Mouse (Mus musculus): ENCODE data around the gene Moap1. TPM values are rescaled to one million over a fixed set of nuclear protein-coding genes. Genes with fewer than 3 reads are reported as not detected.

Gene Moap1
- polyA plus RNA-seq, 1 experiment from 2014 or later: 81.3 TPM

- no peaks in the 10 kb centered on the region for H3K36me3 ChIP-seq (ENCODE audit: control insufficient read depth, insufficient read depth, low read length)
- no peak overlapping the region for H3K4me2 ChIP-seq (ENCODE audit: low read length)
- no peak overlapping the region for H3K27ac ChIP-seq (ENCODE audit: low read depth, low read length)
- peaks cover 42% of the 10 kb centered on the region for H3K4me1 ChIP-seq (ENCODE audit: control insufficient read depth, insufficient read depth, low read depth, low read length)
- H3K4me3 ChIP-seq (ENCODE audit: low read length): no peak overlapping the region
- no peaks in the 10 kb centered on the region for H3K27me3 ChIP-seq (replicated peaks; ENCODE audit: control insufficient read depth, insufficient read depth, low read length)
- no peaks in the 10 kb centered on the region for H3K9me3 ChIP-seq (ENCODE audit: control insufficient read depth, low read length)
- no peak for ATAC-seq
- peak overlapping the region; percentile 23; the same call in 1 of the 2 replicates for H3K9ac ChIP-seq (ENCODE audit: low read depth, low read length)
- WGBS: 18% methylated on average over 1 of the region's 1 CpGs
These were observed 45.3 kb downstream of the Moap1 start for GRCm38 (mm10) chr12:102698089-102698684.

GRCm38 (mm10) chr12:102697381-102697780 lies 46.1 kb downstream of the Moap1 start:
- Histone ChIP-seq H3K4me1 (ENCODE audit: control insufficient read depth, insufficient read depth, low read depth, low read length) (peaks cover 35% of the 10 kb centered on the region), H3K9ac (ENCODE audit: low read depth, low read length) (peak overlapping the region; percentile 9; the same call in 1 of the 2 replicates), H3K4me2 (ENCODE audit: low read length) (no peak overlapping the region), H3K36me3 (ENCODE audit: control insufficient read depth, insufficient read depth, low read length) (no peaks in the 10 kb centered on the region), H3K9me3 (ENCODE audit: control insufficient read depth, low read length) (no peaks in the 10 kb centered on the region), H3K4me3 (ENCODE audit: low read length) (no peak overlapping the region), H3K27ac (ENCODE audit: low read depth, low read length) (no peak overlapping the region), H3K27me3 (replicated peaks; ENCODE audit: control insufficient read depth, insufficient read depth, low read length) (no peaks in the 10 kb centered on the region)
- ATAC-seq: no peak
- 81% methylated on average over 7 of the region's 7 CpGs for WGBS

- Histone ChIP-seq H3K27me3 (replicated peaks; ENCODE audit: control insufficient read depth, insufficient read depth, low read length) (no peaks in the 10 kb centered on the region), H3K27ac (ENCODE audit: low read depth, low read length) (no peak overlapping the region), H3K9ac (ENCODE audit: low read depth, low read length) (no peak overlapping the region), H3K4me3 (ENCODE audit: low read length) (no peak overlapping the region), H3K9me3 (ENCODE audit: control insufficient read depth, low read length) (no peaks in the 10 kb centered on the region), H3K4me1 (ENCODE audit: control insufficient read depth, insufficient read depth, low read depth, low read length) (peaks cover 29% of the 10 kb centered on the region), H3K4me2 (ENCODE audit: low read length) (no peak overlapping the region), H3K36me3 (ENCODE audit: control insufficient read depth, insufficient read depth, low read length) (no peaks in the 10 kb centered on the region)
- WGBS: 81% methylated on average over 14 of the region's 14 CpGs
- no peak for ATAC-seq
These were observed 46.7 kb downstream of the Moap1 start for GRCm38 (mm10) chr12:102696635-102697354.

GRCm38 (mm10) chr12:102695369-102696239 lies 47.9 kb downstream of the Moap1 start:
- no peak overlapping the region for H3K9ac ChIP-seq (ENCODE audit: low read depth, low read length)
- H3K27me3 ChIP-seq (replicated peaks; ENCODE audit: control insufficient read depth, insufficient read depth, low read length): no peaks in the 10 kb centered on the region
- 54% methylated on average over 18 of the region's 18 CpGs for WGBS
- H3K4me1 ChIP-seq (ENCODE audit: control insufficient read depth, insufficient read depth, low read depth, low read length): peaks cover 29% of the 10 kb centered on the region
- H3K4me3 ChIP-seq (ENCODE audit: low read length): no peak overlapping the region
- H3K4me2 ChIP-seq (ENCODE audit: low read length): no peak overlapping the region
- no peaks in the 10 kb centered on the region for H3K9me3 ChIP-seq (ENCODE audit: control insufficient read depth, low read length)
- no peak for ATAC-seq
- H3K27ac ChIP-seq (ENCODE audit: low read depth, low read length): no peak overlapping the region
- H3K36me3 ChIP-seq (ENCODE audit: control insufficient read depth, insufficient read depth, low read length): no peaks in the 10 kb centered on the region

Other genes starting within 250 kb of the Moap1 start
- gene Chga, start 188.7 kb downstream of the Moap1 start, polyA plus RNA-seq (2015; fragmentation: Nextera tagmentation; extraction: Ambion mirVana): 198 and 224 TPM in 2 replicates
- 41.2 and 42.5 TPM in 2 replicates for gene Itpk1, start 38.7 kb downstream of the Moap1 start, polyA plus RNA-seq (2015; fragmentation: Nextera tagmentation; extraction: Ambion mirVana)
- 9.9 and 11.8 TPM in 2 replicates for gene Tmem251, start 101 bp upstream of the Moap1 start, polyA plus RNA-seq (2015; fragmentation: Nextera tagmentation; extraction: Ambion mirVana)
- not detected in 2 replicates for gene Gm28051, start 14.1 kb upstream of the Moap1 start, polyA plus RNA-seq (2015; fragmentation: Nextera tagmentation; extraction: Ambion mirVana)
- gene Gon7, start 14.1 kb upstream of the Moap1 start, polyA plus RNA-seq (2015; fragmentation: Nextera tagmentation; extraction: Ambion mirVana): 38.7 and 45.2 TPM in 2 replicates
- 34.7 and 38.9 TPM in 2 replicates for gene Ubr7, start 14.3 kb upstream of the Moap1 start, polyA plus RNA-seq (2015; fragmentation: Nextera tagmentation; extraction: Ambion mirVana)
- gene Gm20604, start 15.0 kb upstream of the Moap1 start, polyA plus RNA-seq (2015; fragmentation: Nextera tagmentation; extraction: Ambion mirVana): 46.1 and 48.8 TPM in 2 replicates
- gene Btbd7, start 134.8 kb upstream of the Moap1 start, polyA plus RNA-seq (2015; fragmentation: Nextera tagmentation; extraction: Ambion mirVana): 9.8 and 10.3 TPM in 2 replicates
- not detected in 2 replicates for gene Cox8c, start 155.7 kb upstream of the Moap1 start, polyA plus RNA-seq (2015; fragmentation: Nextera tagmentation; extraction: Ambion mirVana)
- 5.9 and 6.2 TPM in 2 replicates for gene Unc79, start 205.2 kb upstream of the Moap1 start, polyA plus RNA-seq (2015; fragmentation: Nextera tagmentation; extraction: Ambion mirVana)

Data from hindbrain, embryonic 16.5 days (tissue).